Mouse (Mus musculus): ENCODE data around the gene Adam15.

GRCm38 (mm10) chr3:89394894-89395256 lies 45.1 kb upstream of the Adam15 start:
- TF ChIP-seq GATA1 (IDR thresholded peaks at IDR 0.05; ENCODE audit: low read length): no peak
- no peak for TF ChIP-seq TAL1 (IDR thresholded peaks at IDR 0.05; ENCODE audit: low read length)
